Mouse (Mus musculus) inflammation-experienced regulatory T-cells (primary cell): ENCODE measurements around the gene Slc25a36. TPM values are rescaled to one million over a fixed set of nuclear protein-coding genes. Genes with fewer than 3 reads are reported as not detected.

ENCODE experiments used
- polyA plus RNA-seq, 2 experiments: library from polyadenylated mRNA; unstranded; fragments of 100-300 nt; shearing (Covaris generic); gene quantifications; one replicate each; pipeline ENCODE4 v1.2.1; 2017

The Slc25a36 gene
- 10 to 100 TPM; 58.5 to 76.0 TPM for polyA plus RNA-seq

DNA sequence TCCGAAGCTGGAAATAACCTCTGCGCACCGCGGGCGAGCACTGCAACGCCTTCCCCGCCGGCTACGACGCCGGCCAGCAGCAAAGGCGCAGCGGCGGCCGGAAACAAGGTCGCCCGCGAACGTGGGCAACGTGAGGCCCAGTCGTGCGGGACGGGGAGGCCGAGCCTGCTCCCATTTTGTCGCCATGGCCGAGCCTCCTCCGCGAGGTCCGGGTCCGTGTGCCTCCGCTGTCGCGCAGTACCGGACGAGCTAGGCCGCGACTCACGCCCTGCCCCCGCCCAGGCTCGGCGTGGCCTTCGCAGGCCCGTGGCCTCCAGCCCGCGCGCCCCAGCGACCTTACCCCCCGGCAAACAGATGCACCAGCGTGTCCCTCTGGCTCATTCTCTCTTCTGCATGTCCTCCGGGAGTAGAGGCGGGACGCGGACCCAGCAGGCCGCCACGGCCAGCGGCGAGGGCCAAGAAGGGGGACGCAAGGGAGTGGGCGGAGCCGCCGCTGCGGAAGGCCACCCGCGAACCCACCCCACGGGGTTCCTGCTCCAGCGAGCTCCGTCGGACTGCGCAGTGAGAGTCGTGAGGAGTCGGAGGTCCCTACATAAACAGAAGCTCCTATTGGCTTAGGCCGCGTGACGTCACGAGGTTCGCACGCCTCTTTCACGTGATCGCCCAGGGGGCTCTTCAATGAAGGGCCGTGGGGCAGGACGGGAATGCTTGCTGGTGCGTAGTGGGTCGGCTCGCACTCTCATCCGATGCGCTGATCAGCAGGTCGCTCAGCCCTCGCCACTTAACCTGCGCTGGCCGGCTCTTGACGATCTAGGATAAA is at the start of gene Slc25a36:
Slc25a36 (minus strand) TSS at position 587 of the 820 bp plus-strand sequence.

Other genes starting within 250 kb of the Slc25a36 start
- 10 to 100 TPM; 11.0 to 32.5 TPM for gene Pxylp1, start 218.5 kb downstream of the Slc25a36 start, polyA plus RNA-seq
- gene Spsb4, start 92.3 kb downstream of the Slc25a36 start, polyA plus RNA-seq: 1 to 10 TPM in 1 of 2 experiments, under 1 TPM in 1; 0.17 to 3.4 TPM